Comparison of ENCODE assay signal across 22 mouse cellular contexts in the genomic region with DNA sequence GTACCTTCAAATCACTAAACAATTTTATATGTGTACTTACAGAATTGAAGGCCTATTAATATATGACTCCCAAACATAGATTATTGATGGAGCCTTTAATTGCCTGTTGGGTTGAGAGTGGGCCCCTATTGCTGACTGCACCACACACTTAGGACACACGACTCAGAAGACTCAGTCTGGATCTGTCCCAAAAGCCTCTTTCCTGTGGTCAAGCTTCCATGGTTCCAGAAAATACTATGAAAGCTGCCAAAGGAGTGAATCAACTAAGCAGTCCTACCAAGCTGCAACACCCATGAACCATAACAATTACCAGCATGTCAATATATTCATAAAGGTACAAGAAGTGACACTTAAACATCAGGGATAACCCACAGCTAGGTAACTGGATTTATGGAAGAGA.
"Had no signal": no experiment of that assay in that cellular context is flagged by ENCODE, and none has a peak within 500 bp of the region (broad histone marks: within the 10 kb centered on the region; RNA-seq: fewer than 3 reads in every experiment).

No protein-coding gene starts in this region.

- ATAC-seq: hindbrain, embryonic 16.5 days; hindbrain, postnatal 0 days; inflammation-experienced regulatory T-cells, adult 6 months; intestine, embryonic 15.5 days; intestine, embryonic 16.5 days; intestine, postnatal 0 days had no signal

- DNase-seq: heart, postnatal 10 days; heart, postnatal 14 days; heart, postnatal 36 days; heart, postnatal 4 days; kidney, adult 11 months; kidney, adult 18-20 months; kidney, adult 2 months; kidney, adult 8-10 months; kidney, adult 9 months; kidney, postnatal 10 days; kidney, postnatal 14 days; kidney, postnatal 25 days; kidney, postnatal 36 days; kidney, postnatal 4 days; layer of hippocampus, adult 9-11 months; layer of hippocampus, postnatal 36 days had no signal
